Mouse (Mus musculus) CH12.LX (cell line): Measurements from ENCODE around the gene Tlx1. TPM values are rescaled to one million over a fixed set of nuclear protein-coding genes. Genes with fewer than 3 reads are reported as not detected.
A peak's percentile ranks its signal among the peaks of the same experiment; 100 is the strongest.

Experiments
- DNase-seq: peaks from one replicate; pipeline ENCODE4 v3.0.0-alpha.2; 2013; ENCODE audit errors: extremely low read depth
- H3K27ac ChIP-seq: 2 replicates; pipeline ENCODE4 v1.5.1; 2012; ENCODE audit warnings: low read depth, mild to moderate bottlenecking, control low read depth, moderate library complexity; ENCODE audit not compliant: insufficient read depth
- H3K27me3 ChIP-seq: replicated peaks from 2 replicates; pipeline ENCODE3; 2012; ENCODE audit warnings: inconsistent platforms
- H3K36me3 ChIP-seq, 2 experiments: replicated peaks in 1 of 2; 2 replicates each; pipeline versions ENCODE3 to v1.6.1; 2012; ENCODE audit warnings: inconsistent platforms in 1 of 2, low read length in 1 of 2, mild to moderate bottlenecking in 1 of 2, mixed read lengths in 1 of 2, moderate library complexity in 1 of 2; ENCODE audit not compliant: control insufficient read depth in 1 of 2, insufficient read depth in 1 of 2
- H3K4me1 ChIP-seq, 2 experiments: 2 replicates each; pipeline ENCODE4 v1.6.1; 2012; ENCODE audit warnings: inconsistent platforms in 1 of 2, moderate library complexity in 1 of 2; ENCODE audit not compliant: insufficient read depth in 2 of 2, control insufficient read depth in 1 of 2
- H3K4me2 ChIP-seq: 2 replicates; pipeline ENCODE4 v1.6.1; 2012; ENCODE audit warnings: low read depth, mild to moderate bottlenecking, control low read depth; ENCODE audit not compliant: poor library complexity, insufficient read depth, severe bottlenecking
- H3K4me3 ChIP-seq, 3 experiments: fragments of 150-350 bp in 1 of 3; sonication (generic) in 1 of 3; replicated peaks in 1 of 3; 2 replicates each; pipeline versions ENCODE3 to v1.5.1; 2011 to 2012; ENCODE audit warnings: low read depth in 2 of 3, low read length in 2 of 3, mild to moderate bottlenecking in 2 of 3, moderate library complexity in 2 of 3, control low read depth in 1 of 3, improper control_type of control experiment in 1 of 3, inconsistent platforms in 1 of 3, mixed read lengths in 1 of 3; ENCODE audit not compliant: poor library complexity in 1 of 3
- H3K79me2 ChIP-seq: replicated peaks from 2 replicates; pipeline ENCODE4 v1.6.1; 2012; ENCODE audit warnings: mild to moderate bottlenecking, moderate library complexity; ENCODE audit not compliant: control insufficient read depth, poor library complexity, insufficient read depth, severe bottlenecking; ENCODE audit errors: extremely low read depth
- H3K9ac ChIP-seq: 2 replicates; pipeline ENCODE4 v1.6.1; 2012; ENCODE audit warnings: low read depth, mild to moderate bottlenecking, control low read depth, moderate library complexity; ENCODE audit not compliant: insufficient read depth
- H3K9me3 ChIP-seq: replicated peaks from 2 replicates; pipeline ENCODE3; 2012; ENCODE audit warnings: low read length, inconsistent platforms, mixed read lengths
- BHLHE40 ChIP-seq: IDR thresholded peaks from 2 replicates; pipeline ENCODE4 v1.6.1; 2011; ENCODE audit warnings: mild to moderate bottlenecking, low read depth, low read length, improper control_type of control experiment
- CHD2 ChIP-seq: IDR thresholded peaks from 2 replicates; pipeline ENCODE4 v1.6.1; 2011; ENCODE audit warnings: low read length, improper control_type of control experiment
- CTCF ChIP-seq, 2 experiments: IDR thresholded peaks in 1 of 2; conservative IDR thresholded peaks in 1 of 2; 2 replicates each; pipeline ENCODE4 v1.5.1; 2011 to 2012; ENCODE audit warnings: low read depth in 2 of 2, low read length in 2 of 2, improper control_type of control experiment in 1 of 2, inconsistent platforms in 1 of 2, mild to moderate bottlenecking in 1 of 2, moderate library complexity in 1 of 2
- HCFC1 ChIP-seq: IDR thresholded peaks from 2 replicates; pipeline ENCODE4 v1.6.1; 2012; ENCODE audit warnings: low read depth, mild to moderate bottlenecking, inconsistent platforms, low read length, improper control_type of control experiment
- MAFK ChIP-seq: IDR thresholded peaks from 2 replicates; pipeline ENCODE4 v1.6.1; 2011; ENCODE audit warnings: low read length, improper control_type of control experiment; ENCODE audit not compliant: insufficient replicate concordance
- MAX ChIP-seq: IDR thresholded peaks from 2 replicates; pipeline ENCODE4 v1.6.1; 2011; ENCODE audit warnings: low read length, improper control_type of control experiment
- MAZ ChIP-seq: IDR thresholded peaks from 2 replicates; pipeline ENCODE4 v1.6.1; 2012; ENCODE audit warnings: low read depth, mild to moderate bottlenecking, inconsistent platforms, low read length, improper control_type of control experiment, moderate library complexity
- MXI1 ChIP-seq: IDR thresholded peaks from 2 replicates; pipeline ENCODE4 v1.6.1; 2011; ENCODE audit warnings: mild to moderate bottlenecking, low read depth, low read length, improper control_type of control experiment
- NELFE ChIP-seq: IDR thresholded peaks from 2 replicates; pipeline ENCODE4 v1.6.1; 2011; ENCODE audit warnings: low read depth, low read length, improper control_type of control experiment
- NRF1 ChIP-seq: IDR thresholded peaks from 2 replicates; pipeline ENCODE4 v1.6.1; 2014; ENCODE audit warnings: low read depth, mild to moderate bottlenecking, inconsistent platforms, low read length, improper control_type of control experiment, moderate library complexity
- PAX5 ChIP-seq: IDR thresholded peaks from 2 replicates; pipeline ENCODE4 v1.6.1; 2012; ENCODE audit warnings: low read length, inconsistent platforms, mixed read lengths
- POLR2AphosphoS2 ChIP-seq: IDR thresholded peaks from 2 replicates; pipeline ENCODE4 v1.6.1; 2011; ENCODE audit warnings: low read depth, low read length, improper control_type of control experiment
- RAD21 ChIP-seq: IDR thresholded peaks from 2 replicates; pipeline ENCODE4 v1.6.1; 2011; ENCODE audit warnings: low read depth, mild to moderate bottlenecking, low read length, improper control_type of control experiment, moderate library complexity
- USF1 ChIP-seq: IDR thresholded peaks from 2 replicates; pipeline ENCODE4 v1.6.1; 2014; ENCODE audit warnings: low read depth, mild to moderate bottlenecking, inconsistent platforms, low read length, improper control_type of control experiment
- USF2 ChIP-seq: conservative IDR thresholded peaks from 2 replicates; pipeline ENCODE4 v1.6.1; 2011; ENCODE audit warnings: low read depth, low read length, improper control_type of control experiment
- ZKSCAN1 ChIP-seq: IDR thresholded peaks from 2 replicates; pipeline ENCODE4 v1.6.1; 2012; ENCODE audit warnings: low read depth, inconsistent platforms, low read length, improper control_type of control experiment, borderline replicate concordance
- dilution Hi-C: fragments of 300-500 bp; cut with MboI; formaldehyde crosslinking; loops from 2 replicates; pipeline ENCODE4 v1.14.3; 2020; ENCODE audit warnings: low sequenced_read_pairs; ENCODE audit not compliant: extremely low pct_unique_long_range_greater_than_20kb, extremely low pct_ligation_motif_present
- in situ Hi-C: fragments of 300-500 bp; cut with MboI; formaldehyde crosslinking; loops from 3 replicates; pipeline ENCODE4 v1.14.3; 2019; ENCODE audit warnings: low sequenced_read_pairs, low pct_ligation_motif_present, low pct_unique_long_range_greater_than_20kb, mixed read lengths
- polyA plus RNA-seq: library from polyadenylated mRNA; unstranded; fragments of >175 nt; gene quantifications from 2 replicates; pipeline ENCODE4 v1.2.1, GENCODE M21; 2012; ENCODE audit warnings: low read depth; ENCODE audit not compliant: insufficient read length
- total RNA-seq, 2 experiments: library from RNA; depleted of rRNA; stranded (reverse); fragments of 300-350 nt in 1 of 2; fragments of >200 nt in 1 of 2; gene quantifications; 2 replicates each; pipeline ENCODE4 v1.2.3; 2012 to 2014

Tlx1 gene
- total and polyA plus RNA-seq, 3 experiments = not detected

- Histone ChIP-seq H3K9me3 (peaks cover 2% of the 10 kb centered on the region), H3K4me3 (no peak overlapping the region), H3K4me1 (no peaks in the 10 kb centered on the region), H3K79me2 (no peaks in the 10 kb centered on the region), H3K36me3 (no peaks in the 10 kb centered on the region)
- no peak for DNase-seq
- peak in 1 of 2 experiments; percentile 19; a peak in 1 of 4 replicates for TF ChIP-seq CTCF (conservative IDR thresholded peaks at IDR 0.05 in 1 of 2, IDR thresholded peaks at IDR 0.05 in 1 of 2; ENCODE audit: low read depth in 2 of 2, low read length in 2 of 2)
- no peak for TF ChIP-seq ZKSCAN1
- TF ChIP-seq, all 38 proteins: peak for 1
- Histone ChIP-seq H3K4me2 (no peak overlapping the region), H3K27ac (no peak overlapping the region), H3K27me3 (peaks cover 72% of the 10 kb centered on the region), H3K9ac (no peak overlapping the region)
- dilution Hi-C loops (no loop called here), in situ Hi-C loops (no loop called here)
Observed at GRCm38 (mm10) chr19:45112444-45112843, 38.0 kb upstream of the Tlx1 start.

GRCm38 (mm10) chr19:45113791-45114460 is 36.6 kb upstream of the Tlx1 start:
- H3K4me1 ChIP-seq = no peaks in the 10 kb centered on the region
- no peaks in the 10 kb centered on the region for H3K79me2 ChIP-seq
- no peak for DNase-seq
- no peaks in the 10 kb centered on the region for H3K36me3 ChIP-seq
- no peak overlapping the region for H3K4me3 ChIP-seq
- no peak for TF ChIP-seq HCFC1
- TF ChIP-seq CTCF (conservative IDR thresholded peaks at IDR 0.05 in 1 of 2, IDR thresholded peaks at IDR 0.05 in 1 of 2; ENCODE audit: low read depth in 2 of 2, low read length in 2 of 2) = no peak
- no peak for TF ChIP-seq CHD2
- no peak for TF ChIP-seq MAZ
- TF ChIP-seq NELFE = no peak
- TF ChIP-seq NRF1 = no peak
- TF ChIP-seq MAX = no peak
- TF ChIP-seq RAD21 = no peak
- TF ChIP-seq USF1 = no peak
- TF ChIP-seq MAFK = no peak
- no peak for TF ChIP-seq BHLHE40
- TF ChIP-seq POLR2AphosphoS2 = no peak
- no peak for TF ChIP-seq USF2
- TF ChIP-seq PAX5 = no peak
- no peak for TF ChIP-seq MXI1
- no peak for TF ChIP-seq ZKSCAN1
- dilution Hi-C loops (no loop called here), in situ Hi-C loops (no loop called here)
- H3K4me2 ChIP-seq = no peak overlapping the region
- H3K9me3 ChIP-seq = peaks cover 2% of the 10 kb centered on the region
- H3K27ac ChIP-seq = no peak overlapping the region
- no peak overlapping the region for H3K9ac ChIP-seq
- H3K27me3 ChIP-seq = peaks cover 76% of the 10 kb centered on the region
